Mouse (Mus musculus) left cerebral cortex, postnatal 36 days (tissue): ENCODE results near the gene Sdk2. TPM values are rescaled to one million over a fixed set of nuclear protein-coding genes. Genes with fewer than 3 reads are reported as not detected.
A peak's percentile ranks its signal among the peaks of the same experiment; 100 is the strongest.

Experiments used
- DNase-seq, 2 experiments: peaks; one replicate each; pipeline ENCODE4 v3.0.0; 2021 to 2022; ENCODE audit warnings: low spot score in 2 of 2, mixed read lengths in 1 of 2
- intact Hi-C: fragments of 180-260 bp; cut with DNase I; formaldehyde crosslinking; loops from one replicate; pipeline ENCODE4 v1.15.1; 2025
- total RNA-seq, 2 experiments: library from RNA; stranded (reverse); gene quantifications; 2 replicates each; pipeline ENCODE4 v1.2.3; 2021

Sdk2 gene
- total RNA-seq, 2 experiments from 2014 or later: 29.3 to 35.2 TPM

DNA sequence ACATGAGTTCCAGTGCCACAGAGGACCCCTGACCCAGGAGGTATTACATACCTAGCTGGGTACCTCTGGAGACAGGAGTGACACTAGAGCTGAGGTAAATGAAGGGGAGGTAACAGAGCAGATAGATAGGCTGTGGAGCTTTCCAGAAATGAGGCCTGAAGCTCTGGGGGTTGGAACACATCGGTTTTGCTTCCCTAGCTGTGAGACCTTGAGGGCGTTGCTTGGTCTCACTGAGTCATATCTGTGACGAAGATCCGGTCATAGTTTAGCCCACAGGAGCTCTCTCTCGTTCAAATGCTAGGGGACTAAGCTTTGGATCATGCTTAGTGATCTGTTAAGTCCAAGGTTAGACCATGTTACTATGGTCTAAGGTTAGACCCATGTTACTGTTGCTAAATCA lies 308.0 kb downstream of the Sdk2 start:
- DNase-seq: no peak
- intact Hi-C loops: no loop called here

DNA sequence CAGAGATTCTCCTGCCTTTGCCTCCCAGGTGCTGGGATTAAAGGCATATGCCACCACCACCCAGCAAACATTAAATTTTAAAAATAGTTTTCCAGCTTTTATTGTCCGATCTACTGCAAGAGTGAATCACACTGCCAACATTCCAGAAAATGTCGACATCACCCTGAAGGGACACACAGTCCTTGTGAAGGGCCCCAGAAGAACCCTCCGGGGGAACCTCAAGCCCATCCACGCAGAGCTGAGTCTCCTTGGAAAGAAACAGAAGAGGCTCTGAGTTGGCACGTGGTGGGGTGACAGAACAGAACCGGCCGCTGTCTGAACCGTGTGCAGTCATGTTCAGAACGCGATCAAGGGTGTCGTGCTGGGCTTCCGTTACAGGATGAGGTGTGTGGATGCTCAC lies 310.3 kb downstream of the Sdk2 start:
- no peak for DNase-seq
- intact Hi-C loops: no loop called here

DNA sequence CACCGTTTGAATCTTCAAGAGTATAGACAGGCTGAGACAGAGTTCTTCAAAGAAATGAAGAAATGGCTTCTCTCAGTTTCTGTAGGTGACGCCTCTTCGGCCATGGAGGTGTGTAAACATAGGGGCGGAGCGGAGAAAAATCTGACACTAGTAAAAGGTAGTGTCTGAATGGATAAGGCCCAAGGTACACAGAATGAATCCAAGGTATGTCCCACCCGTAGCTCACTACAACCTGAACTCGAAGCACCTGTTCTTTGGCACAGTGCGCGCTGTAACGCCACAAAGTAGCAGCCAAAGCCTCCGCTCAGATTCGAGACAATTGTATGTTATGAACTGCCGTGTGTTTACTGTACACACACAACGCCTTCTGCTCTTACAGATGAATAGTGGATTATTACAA lies 311.0 kb downstream of the Sdk2 start:
- DNase-seq: no peak
- intact Hi-C loops: no loop called here

DNA sequence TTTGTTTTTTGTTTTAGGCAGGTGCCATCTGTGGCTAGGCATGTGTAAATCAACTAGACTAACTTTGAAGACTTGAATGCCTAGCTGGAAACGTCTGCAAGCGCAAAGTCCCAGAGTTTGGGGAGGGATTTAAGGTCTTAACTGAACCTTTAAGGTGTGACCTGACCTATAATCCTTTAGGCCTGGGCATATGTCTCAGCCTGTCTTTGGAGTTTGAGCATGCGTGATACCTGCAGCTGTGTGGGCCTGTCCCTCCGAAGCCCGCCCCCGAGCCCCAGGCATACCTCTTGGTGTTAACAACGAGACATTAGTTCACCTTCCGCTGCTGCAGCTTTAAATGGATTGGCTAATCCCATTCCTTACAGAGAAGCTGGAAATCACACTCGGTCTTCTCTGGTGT lies 312.0 kb downstream of the Sdk2 start:
- DNase-seq: no peak
- intact Hi-C loops: loop anchor here (5.0 kb wide), 1 partner anchor 53 kb away; no protein-coding TSS in a partner anchor

DNA sequence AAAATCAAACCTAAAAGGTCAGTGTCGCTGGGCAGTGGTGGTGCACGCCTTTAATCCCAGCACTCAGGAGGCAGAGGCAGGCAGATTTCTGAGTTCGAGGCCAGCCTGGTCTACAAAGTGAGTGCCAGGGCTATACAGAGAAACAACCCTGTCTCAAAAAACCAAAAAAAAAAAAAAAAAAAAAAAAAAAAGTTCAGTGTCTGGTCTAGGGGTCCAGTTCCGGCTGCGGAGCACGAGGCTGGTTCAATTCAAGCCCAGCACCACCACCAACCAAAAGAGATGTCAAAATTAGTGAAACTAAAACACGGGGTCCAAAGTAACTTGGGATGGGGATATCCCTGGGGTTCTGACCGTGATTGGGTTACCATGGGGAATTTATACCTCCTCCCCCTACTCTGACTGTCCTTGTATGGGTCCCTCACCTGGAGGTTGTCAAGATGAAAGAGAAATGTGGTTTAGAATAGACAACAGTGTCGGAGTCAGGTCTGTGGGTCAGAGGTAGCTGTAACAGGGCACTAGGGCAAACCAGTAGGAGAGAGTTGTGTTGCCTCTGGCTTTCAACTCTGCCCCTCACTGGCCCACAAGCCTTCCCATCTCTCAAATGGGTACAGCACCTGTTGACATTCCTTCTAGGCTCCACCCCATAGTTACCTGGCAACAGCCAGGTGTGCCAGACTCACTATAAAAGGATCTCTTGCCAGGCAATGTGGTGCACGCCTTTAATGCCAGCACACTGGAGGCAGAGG lies 314.0 kb downstream of the Sdk2 start:
- DNase-seq: no peak
- intact Hi-C loops: loop anchor here (5.0 kb wide), 1 partner anchor 51 kb away; no protein-coding TSS in a partner anchor

DNA sequence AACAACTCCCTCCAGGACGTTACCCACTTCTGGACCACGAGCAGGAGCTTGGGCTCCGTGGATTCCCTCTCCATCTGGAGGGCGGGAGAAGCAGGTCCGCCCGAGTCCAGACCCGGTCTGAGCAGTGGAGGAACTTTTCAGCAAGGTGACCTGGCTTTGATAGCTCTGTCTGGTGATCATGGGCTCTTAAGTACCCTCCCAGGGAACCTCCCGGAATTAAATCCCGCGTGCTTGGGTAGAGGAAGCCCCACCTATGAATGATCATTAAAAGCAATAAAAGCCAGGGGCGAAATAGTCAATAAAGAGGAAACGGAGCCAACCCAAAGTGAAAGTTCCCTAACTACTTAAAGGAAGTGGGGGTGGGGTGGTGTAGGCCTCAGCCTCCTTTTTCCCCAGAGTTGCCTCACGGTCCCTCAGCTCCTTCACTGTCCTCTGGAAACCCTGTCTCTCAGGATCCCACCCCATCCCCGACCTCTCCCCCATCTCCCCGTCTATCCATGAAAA lies 314.6 kb downstream of the Sdk2 start:
- intact Hi-C loops: loop anchor here (5.0 kb wide), 1 partner anchor 50 kb away; no protein-coding TSS in a partner anchor
- no peak for DNase-seq

DNA sequence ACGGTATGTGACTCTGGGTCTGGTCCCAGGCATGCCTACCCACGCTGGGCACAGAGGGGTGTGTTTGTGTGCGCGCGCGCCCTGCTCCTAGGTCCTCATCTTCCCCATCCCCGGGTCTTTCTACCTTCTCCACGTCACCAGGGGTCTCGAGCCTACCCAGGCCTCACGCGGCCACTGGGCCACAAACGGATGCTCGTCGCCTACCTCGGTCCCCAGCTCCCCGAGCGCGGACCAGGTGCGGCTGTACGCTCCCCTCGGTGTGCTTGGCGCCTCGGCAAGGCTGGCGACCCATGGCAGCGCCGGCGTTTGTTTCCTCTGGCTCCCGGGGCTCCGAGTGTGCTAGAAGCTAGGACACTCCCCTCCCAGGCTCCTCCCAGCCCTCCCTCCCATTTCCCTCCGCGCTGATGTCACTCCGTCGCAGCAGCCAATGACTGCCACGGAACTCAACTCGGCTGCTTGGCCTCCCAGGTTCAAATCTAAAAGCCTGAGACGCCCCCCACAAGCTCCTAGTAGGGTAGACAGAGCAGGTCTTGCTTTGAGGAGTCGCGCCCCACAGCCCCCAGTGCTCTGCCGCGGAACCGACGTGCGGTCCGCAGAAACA lies 315.3 kb downstream of the Sdk2 start, which contains the start of gene Cdc42ep4:
Gene Cdc42ep4 (minus strand): TSS at position 398 of the 601 bp plus-strand sequence.
- intact Hi-C loops: loop anchor here (2.0 to 5.0 kb wide), 3 partner anchors 33 to 55 kb away; no protein-coding TSS in a partner anchor
- DNase-seq: peak; percentile 67 to 75

DNA sequence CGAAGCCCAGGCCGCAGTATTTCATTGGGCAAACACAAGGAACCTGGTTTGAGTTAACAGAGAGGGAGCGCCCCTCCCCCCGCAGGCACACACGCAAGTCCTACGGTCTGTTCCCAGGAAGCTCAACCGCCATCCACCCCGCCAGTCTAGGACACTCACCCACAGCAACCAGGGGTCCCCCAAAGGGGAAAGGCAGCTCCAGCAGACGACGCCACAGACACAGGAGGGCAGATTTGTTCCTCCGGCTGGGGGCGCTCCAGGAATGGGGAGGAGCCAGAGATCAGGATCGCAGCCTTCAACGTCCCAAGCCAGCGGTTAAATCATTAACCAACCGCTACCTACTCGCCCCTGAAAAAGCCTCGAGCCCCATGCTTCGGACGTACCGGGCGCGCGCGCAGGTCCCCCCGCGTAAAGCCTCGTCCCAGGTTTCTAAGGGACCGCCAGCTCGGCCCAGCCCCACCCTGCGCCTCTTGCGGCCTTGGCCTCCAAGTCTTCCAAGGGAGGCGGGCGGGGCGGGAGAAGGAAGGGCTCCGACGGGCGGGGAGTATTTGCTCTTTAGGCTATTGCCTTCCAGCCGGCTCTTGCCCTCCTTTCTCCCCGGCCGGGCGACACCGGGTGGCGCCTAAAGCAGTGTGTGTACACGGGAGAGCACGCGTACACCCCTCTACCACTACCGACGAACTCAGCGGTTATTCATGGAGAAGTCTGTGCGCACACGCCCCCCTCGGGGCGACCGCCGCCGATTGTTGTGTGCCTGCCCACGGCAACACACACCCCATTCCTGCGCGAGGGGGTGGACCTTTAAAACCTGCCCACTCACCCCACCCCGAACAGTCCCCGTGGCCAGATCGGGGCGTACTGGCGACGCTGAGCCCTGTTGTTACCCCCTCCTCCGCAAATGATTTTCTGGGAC lies 316.0 kb downstream of the Sdk2 start:
- DNase-seq: peak; percentile 46 to 62
- intact Hi-C loops: loop anchor here (2.0 to 5.0 kb wide), 3 partner anchors 34 to 56 kb away; no protein-coding TSS in a partner anchor

DNA sequence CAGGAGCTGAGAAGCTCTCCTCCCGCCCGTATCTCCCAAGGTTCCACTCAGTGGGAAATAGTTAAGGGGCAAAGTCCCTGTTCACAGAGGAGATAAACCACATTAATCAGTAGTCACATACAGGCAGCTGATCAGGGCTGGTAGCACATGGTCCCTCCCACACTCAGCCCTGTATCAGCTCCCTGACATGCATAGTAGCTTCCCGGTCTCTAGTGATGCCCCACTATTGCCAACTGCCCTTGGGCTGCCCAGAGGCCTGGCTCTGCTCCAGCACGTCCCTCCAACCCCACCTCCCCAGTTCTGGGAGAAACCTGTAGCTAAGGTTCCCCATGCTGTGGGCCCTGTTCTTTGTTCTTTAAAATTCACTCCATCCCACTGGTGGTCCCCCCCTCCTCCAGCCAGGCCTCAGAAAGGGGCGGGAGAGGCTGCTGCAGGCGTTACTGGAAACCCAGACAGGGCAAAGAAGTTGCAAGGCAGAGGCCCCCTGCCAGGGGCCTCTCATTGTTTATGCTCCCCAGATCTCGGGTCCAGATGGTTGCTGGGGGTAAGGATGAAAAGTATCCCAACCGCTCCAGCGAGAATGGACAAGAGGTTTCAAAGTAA lies 317.0 kb downstream of the Sdk2 start:
- DNase-seq: no peak
- intact Hi-C loops: loop anchor here (2.0 to 5.0 kb wide), 4 partner anchors 35 to 57 kb away; partner anchors contain the start of gene Cpsf4l

DNA sequence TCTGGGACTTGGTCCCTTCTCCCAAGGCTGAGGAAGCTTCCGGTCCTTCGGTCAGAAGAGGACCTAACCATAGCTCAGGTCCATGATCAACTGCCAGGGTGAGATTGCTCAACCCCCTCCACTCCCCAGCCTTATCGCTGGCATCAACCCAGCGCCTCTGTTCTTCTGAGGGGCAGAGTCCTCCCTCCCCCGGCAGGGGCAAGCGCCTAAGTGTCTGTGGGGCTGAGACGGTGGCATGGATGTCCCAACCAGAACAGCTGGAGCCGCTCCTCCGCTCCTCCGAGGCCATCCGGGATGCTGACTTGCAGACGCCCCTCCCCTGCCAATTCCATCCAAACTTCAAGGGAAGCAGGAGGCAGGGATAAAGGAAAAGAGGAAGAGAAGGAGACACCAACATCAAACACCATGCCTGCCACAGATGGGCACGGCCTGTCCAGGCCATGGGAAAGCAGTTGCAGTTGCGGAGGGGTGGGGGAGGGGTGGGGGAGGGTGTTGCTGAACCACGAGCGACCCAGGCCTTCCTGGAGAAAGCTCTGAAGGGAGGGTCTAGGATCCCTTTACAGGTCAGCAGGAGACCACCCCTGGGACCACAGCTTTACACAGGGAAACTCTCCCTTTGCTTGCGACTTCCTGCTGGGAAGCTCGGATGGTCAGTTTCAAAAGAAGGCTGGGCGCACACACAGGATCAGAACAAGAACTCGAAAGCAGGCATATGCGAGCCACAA lies 317.9 kb downstream of the Sdk2 start:
- intact Hi-C loops: loop anchor here (5.0 kb wide), 1 partner anchor 37 kb away; the partner anchor contains the start of gene Cpsf4l
- DNase-seq: no peak

DNA sequence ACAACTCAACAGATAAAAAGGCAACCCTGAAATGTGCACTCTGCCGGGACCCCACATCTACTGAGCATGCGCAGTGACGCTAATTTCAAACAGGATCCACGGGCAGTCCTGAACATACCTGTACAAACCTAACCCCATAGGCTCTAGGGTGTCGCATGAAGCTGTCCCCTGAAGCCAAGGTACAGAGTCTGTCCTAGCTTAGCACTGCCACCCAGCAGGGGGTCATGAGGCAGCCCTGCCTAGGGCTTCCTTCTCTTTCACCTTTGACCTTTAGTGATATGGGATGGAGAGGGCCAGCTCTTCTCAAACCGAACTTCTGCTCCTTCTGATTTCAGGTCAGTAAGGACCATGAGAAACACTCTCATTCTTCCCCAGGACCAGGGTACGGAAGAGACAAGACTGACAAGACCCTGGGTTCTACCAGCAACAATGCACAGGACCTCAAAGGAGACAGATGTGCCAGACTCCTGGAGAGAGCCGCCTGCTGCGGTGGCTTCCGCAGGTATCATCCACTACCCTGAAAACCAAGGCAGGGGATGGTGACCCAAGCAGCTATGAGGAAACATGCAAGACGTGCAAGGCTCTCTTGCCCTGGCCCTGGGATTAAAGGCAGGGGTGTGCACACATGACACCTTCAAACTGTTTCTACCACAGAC lies 319.0 kb downstream of the Sdk2 start:
- intact Hi-C loops: loop anchor here (5.0 kb wide), 1 partner anchor 36 kb away; the partner anchor contains the start of gene Cpsf4l
- DNase-seq: no peak

DNA sequence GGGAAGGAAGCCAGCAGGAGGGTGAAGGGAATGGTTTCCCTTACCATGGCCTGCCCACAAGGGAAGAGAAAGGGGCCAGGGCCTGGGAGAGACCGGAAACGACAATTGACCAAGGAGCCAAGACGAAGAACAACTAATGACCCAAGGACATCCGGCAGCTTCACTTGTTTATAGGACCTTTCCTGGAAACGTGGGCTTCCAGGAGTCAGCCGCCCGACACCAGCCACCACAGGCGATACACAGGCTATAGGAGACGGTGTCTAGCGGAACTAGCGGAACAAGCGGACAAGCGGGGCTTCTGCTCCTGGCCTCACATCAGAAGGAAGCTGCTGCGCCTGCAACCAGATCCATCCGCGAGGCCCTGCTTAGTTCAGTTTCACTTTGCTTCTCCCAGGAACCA lies 319.8 kb downstream of the Sdk2 start:
- intact Hi-C loops: loop anchor here (5.0 kb wide), 1 partner anchor 35 kb away; the partner anchor contains the start of gene Cpsf4l
- DNase-seq: no peak

DNA sequence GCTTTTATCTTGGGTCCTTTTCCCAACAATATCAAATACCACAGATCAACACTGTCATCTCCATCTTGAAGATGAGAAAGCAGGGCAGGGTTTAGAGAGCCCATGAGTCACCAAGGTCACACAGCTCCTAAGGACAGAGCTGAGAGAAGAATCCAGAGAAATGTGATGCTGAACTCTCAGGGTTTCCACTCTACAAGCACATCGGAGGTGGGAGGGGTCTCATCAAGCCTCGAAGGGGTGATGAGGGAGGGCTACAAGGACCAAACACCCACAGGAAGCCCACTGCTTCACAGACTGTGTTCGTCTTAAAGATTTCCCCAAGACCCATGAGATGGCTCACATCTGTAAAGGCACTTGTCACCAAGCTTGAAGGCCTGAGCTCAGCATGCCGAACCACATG lies 320.9 kb downstream of the Sdk2 start:
- no peak for DNase-seq
- intact Hi-C loops: loop anchor here (5.0 kb wide), 1 partner anchor 34 kb away; the partner anchor contains the start of gene Cpsf4l

DNA sequence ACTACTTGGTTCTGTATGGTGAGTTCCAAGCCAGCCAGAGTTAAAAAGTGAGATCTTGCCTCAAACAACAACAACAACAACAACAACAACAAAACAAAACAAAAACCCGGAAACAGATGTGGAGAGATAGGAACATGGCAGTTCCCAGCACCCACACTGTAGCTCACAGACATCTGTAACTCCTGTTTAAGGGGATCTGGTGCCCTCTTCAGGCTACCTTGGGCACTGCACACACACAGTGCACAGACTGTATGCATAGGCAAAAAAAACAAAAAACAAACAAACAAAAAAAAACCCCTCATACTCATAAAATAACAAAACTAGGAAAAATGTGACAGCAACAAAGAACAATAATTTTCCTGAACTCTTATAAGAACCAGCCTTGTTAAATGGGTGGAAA lies 323.8 kb downstream of the Sdk2 start:
- no peak for DNase-seq
- intact Hi-C loops: no loop called here

DNA sequence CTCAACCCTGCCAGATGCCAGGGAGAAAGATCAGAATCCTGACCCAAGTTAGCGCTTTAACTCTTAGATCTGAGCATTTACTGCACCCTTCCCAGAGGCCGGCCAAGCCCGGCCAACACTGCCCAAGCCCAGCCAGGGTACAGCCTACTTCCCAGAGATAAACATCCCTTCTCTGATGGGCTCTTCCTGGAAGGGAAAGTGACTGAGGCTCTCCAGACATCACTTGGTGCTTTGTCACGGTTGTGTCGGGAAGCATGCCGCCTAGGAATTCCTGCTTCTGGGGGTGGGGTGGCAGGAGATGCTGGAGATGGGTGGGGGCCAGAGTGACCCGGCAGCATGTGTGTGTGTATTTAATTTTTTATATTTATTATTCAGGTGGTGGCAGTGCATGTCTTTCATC lies 326.7 kb downstream of the Sdk2 start:
- intact Hi-C loops: no loop called here
- no peak for DNase-seq

DNA sequence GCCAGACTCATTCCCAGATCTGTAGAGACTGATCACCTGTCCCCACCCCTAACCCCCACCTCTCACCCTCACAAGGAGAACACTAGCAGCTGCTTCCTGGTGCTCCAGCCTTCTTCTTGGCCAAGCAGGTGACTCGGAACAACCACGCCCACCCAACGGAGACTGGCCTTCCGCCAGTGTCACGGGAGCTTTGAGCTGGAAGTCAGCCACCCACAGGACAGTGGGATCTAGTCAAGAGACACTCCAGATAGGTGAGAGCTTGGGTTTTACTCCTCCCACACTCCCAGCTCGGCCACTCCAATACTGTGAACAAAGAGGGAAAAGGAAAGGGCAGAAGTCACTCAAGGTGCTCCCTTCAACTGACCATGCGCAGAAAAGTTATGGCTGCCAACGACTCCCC lies 327.6 kb downstream of the Sdk2 start:
- intact Hi-C loops: no loop called here
- DNase-seq: no peak

DNA sequence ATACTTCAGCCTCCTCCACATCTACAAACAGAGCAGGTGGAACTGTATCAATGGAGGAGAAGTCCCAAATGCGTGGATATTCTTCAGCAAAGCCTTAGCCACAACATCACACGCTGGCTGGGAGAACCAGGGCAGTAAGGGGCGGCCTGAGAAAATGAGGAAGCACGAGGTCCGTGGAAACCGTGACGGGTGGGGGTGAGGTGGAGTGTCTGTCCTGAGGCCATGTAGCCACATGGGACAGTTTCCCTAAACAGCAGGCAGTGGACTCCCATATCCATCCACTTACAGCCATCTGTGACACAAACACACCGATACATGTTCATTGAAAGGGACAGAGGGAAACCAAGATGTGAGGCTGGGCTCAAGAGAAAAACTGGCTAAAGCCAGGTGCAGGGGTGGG lies 328.9 kb downstream of the Sdk2 start:
- DNase-seq: no peak
- intact Hi-C loops: no loop called here

DNA sequence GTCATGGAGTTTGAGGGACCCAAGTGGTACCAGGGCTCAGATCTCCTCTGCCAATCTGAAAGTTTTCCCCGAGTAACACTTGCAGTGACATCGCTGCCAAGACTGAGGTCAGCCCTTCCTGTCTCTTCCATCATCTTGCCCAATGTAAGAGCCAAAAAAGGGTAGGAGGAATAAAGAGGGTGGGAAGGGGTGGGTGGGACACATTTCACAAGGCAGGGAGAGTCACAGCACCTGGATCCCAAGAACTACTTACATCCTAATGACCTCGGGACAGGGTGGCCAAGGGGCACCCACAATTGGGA lies 329.3 kb downstream of the Sdk2 start:
- intact Hi-C loops: no loop called here

More for the DNA sequence above, 329.3 kb downstream of the Sdk2 start:
- DNase-seq: no peak
